Mouse (Mus musculus): Measurements from ENCODE around the gene Mllt6. TPM values are rescaled to one million over a fixed set of nuclear protein-coding genes. Genes with fewer than 3 reads are reported as not detected.

Mllt6 gene
- total RNA-seq, 1 experiment, result 113 TPM

- DNase-seq (ENCODE audit: low read depth, low spot score), result no peak
- TF ChIP-seq HCFC1 (IDR thresholded peaks at IDR 0.05; ENCODE audit: borderline replicate concordance, insufficient read depth, low read length) (peak; percentile 44; the same call in 1 of the 2 replicates), CHD2 (IDR thresholded peaks at IDR 0.05; ENCODE audit: low read depth, low read length) (no peak), MAFK (IDR thresholded peaks at IDR 0.05; ENCODE audit: insufficient read depth, low read depth, low read length) (no peak), ZC3H11A (IDR thresholded peaks at IDR 0.05; ENCODE audit: borderline replicate concordance, low read depth, low read length) (peak; percentile 87), ZNF384 (IDR thresholded peaks at IDR 0.05; ENCODE audit: low read depth, low read length) (0 out of 2 replicates have a peak, but pooled peaks have one; percentile 25)
- Histone ChIP-seq H3K9ac (ENCODE audit: insufficient read depth, low read depth, low read length, poor library complexity, severe bottlenecking) (no peak overlapping the region), H3K36me3 (ENCODE audit: control insufficient read depth, insufficient read depth, low read length, poor library complexity, severe bottlenecking) (peaks cover 28% of the 10 kb centered on the region), H3K4me1 (ENCODE audit: control insufficient read depth in 2 of 2, insufficient read depth in 2 of 2, low read length in 2 of 2, poor library complexity in 1 of 2) (peaks cover 0 to 16% of the 10 kb centered on the region in 2 experiments; a peak in 2 of 4 replicates), H3K4me3 (ENCODE audit: insufficient read depth in 1 of 2, low read depth in 1 of 2, low read length in 2 of 2, poor library complexity in 1 of 2, severe bottlenecking in 1 of 2) (no peak overlapping the region), H3K27ac (ENCODE audit: insufficient read depth, low read depth, low read length, poor library complexity, severe bottlenecking) (no peak overlapping the region), H3K9me3 (ENCODE audit: control insufficient read depth, insufficient read depth, low read depth, low read length) (no peaks in the 10 kb centered on the region)
- in situ Hi-C loops (cut with MboI; ENCODE audit: low sequenced_read_pairs in 2 of 2, unreplicated experiment in 2 of 2), result no loop called here
These were observed 40.8 kb upstream of the Mllt6 start for GRCm38 (mm10) chr11:97622440-97622839.

GRCm38 (mm10) chr11:97623166-97623565 lies 40.0 kb upstream of the Mllt6 start:
- no peaks in the 10 kb centered on the region for H3K9me3 ChIP-seq (ENCODE audit: control insufficient read depth, insufficient read depth, low read depth, low read length)
- H3K4me1 ChIP-seq (ENCODE audit: control insufficient read depth in 2 of 2, insufficient read depth in 2 of 2, low read length in 2 of 2, poor library complexity in 1 of 2), result peaks cover 0 to 15% of the 10 kb centered on the region in 2 experiments; a peak in 2 of 4 replicates
- no peak overlapping the region for H3K27ac ChIP-seq (ENCODE audit: insufficient read depth, low read depth, low read length, poor library complexity, severe bottlenecking)
- H3K36me3 ChIP-seq (ENCODE audit: control insufficient read depth, insufficient read depth, low read length, poor library complexity, severe bottlenecking), result peaks cover 35% of the 10 kb centered on the region
- no peak for DNase-seq (ENCODE audit: low read depth, low spot score)
- no peak overlapping the region for H3K9ac ChIP-seq (ENCODE audit: insufficient read depth, low read depth, low read length, poor library complexity, severe bottlenecking)
- no peak for TF ChIP-seq ZNF384 (IDR thresholded peaks at IDR 0.05; ENCODE audit: low read depth, low read length)
- no peak for TF ChIP-seq MAFK (IDR thresholded peaks at IDR 0.05; ENCODE audit: insufficient read depth, low read depth, low read length)
- no peak for TF ChIP-seq CHD2 (IDR thresholded peaks at IDR 0.05; ENCODE audit: low read depth, low read length)
- no peak for TF ChIP-seq ZC3H11A (IDR thresholded peaks at IDR 0.05; ENCODE audit: borderline replicate concordance, low read depth, low read length)
- no peak for TF ChIP-seq HCFC1 (IDR thresholded peaks at IDR 0.05; ENCODE audit: borderline replicate concordance, insufficient read depth, low read length)
- in situ Hi-C loops (cut with MboI; ENCODE audit: low sequenced_read_pairs in 2 of 2, unreplicated experiment in 2 of 2), result no loop called here
- H3K4me3 ChIP-seq (ENCODE audit: insufficient read depth in 1 of 2, low read depth in 1 of 2, low read length in 2 of 2, poor library complexity in 1 of 2, severe bottlenecking in 1 of 2), result no peak overlapping the region

DNA sequence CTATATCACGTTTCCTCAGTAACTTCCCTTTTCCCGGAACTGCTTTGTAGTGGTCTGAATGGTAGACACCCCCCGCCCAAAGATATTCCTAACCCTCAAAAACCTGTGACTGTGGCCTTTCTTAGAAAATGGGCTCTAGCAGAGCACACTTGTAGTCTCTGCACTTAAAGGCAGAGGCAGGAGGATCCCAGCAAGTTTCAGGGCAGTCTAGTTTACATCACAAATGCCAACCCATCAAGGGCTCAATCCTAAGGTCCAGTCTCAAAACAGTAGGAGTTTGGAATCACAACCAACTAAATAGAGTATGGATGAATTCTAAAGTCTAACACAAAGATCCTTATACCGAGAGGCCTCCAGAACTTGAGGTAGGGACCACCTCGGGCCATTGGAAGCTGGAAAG lies 37.7 kb upstream of the Mllt6 start:
- in situ Hi-C loops (cut with MboI; ENCODE audit: low sequenced_read_pairs in 2 of 2, unreplicated experiment in 2 of 2), result no loop called here
- H3K36me3 ChIP-seq (ENCODE audit: control insufficient read depth, insufficient read depth, low read length, poor library complexity, severe bottlenecking), result peaks cover 27% of the 10 kb centered on the region
- peak overlapping the region; percentile 34; the same call in 1 of the 2 replicates for H3K27ac ChIP-seq (ENCODE audit: insufficient read depth, low read depth, low read length, poor library complexity, severe bottlenecking)
- DNase-seq (ENCODE audit: low read depth, low spot score), result no peak
- no peak for TF ChIP-seq ZNF384 (IDR thresholded peaks at IDR 0.05; ENCODE audit: low read depth, low read length)
- no peak for TF ChIP-seq HCFC1 (IDR thresholded peaks at IDR 0.05; ENCODE audit: borderline replicate concordance, insufficient read depth, low read length)
- no peak for TF ChIP-seq MAFK (IDR thresholded peaks at IDR 0.05; ENCODE audit: insufficient read depth, low read depth, low read length)
- TF ChIP-seq CHD2 (IDR thresholded peaks at IDR 0.05; ENCODE audit: low read depth, low read length), result no peak
- TF ChIP-seq ZC3H11A (IDR thresholded peaks at IDR 0.05; ENCODE audit: borderline replicate concordance, low read depth, low read length), result no peak
- peaks cover 4 to 10% of the 10 kb centered on the region in 2 experiments; a peak in 2 of 4 replicates for H3K4me1 ChIP-seq (ENCODE audit: control insufficient read depth in 2 of 2, insufficient read depth in 2 of 2, low read length in 2 of 2, poor library complexity in 1 of 2)
- H3K4me3 ChIP-seq (ENCODE audit: insufficient read depth in 1 of 2, low read depth in 1 of 2, low read length in 2 of 2, poor library complexity in 1 of 2, severe bottlenecking in 1 of 2), result peak overlapping the region in 1 of 2 experiments; percentile 89; a peak in 1 of 4 replicates
- H3K9me3 ChIP-seq (ENCODE audit: control insufficient read depth, insufficient read depth, low read depth, low read length), result no peaks in the 10 kb centered on the region
- no peak overlapping the region; the same call in 1 of the 2 replicates for H3K9ac ChIP-seq (ENCODE audit: insufficient read depth, low read depth, low read length, poor library complexity, severe bottlenecking)

GRCm38 (mm10) chr11:97626431-97626830 lies 36.8 kb upstream of the Mllt6 start:
- in situ Hi-C loops (cut with MboI; ENCODE audit: low sequenced_read_pairs in 2 of 2, unreplicated experiment in 2 of 2), result no loop called here
- peak overlapping the region; percentile 96; the same call in 1 of the 2 replicates for H3K9ac ChIP-seq (ENCODE audit: insufficient read depth, low read depth, low read length, poor library complexity, severe bottlenecking)
- H3K4me1 ChIP-seq (ENCODE audit: control insufficient read depth in 2 of 2, insufficient read depth in 2 of 2, low read length in 2 of 2, poor library complexity in 1 of 2), result peaks cover 4 to 15% of the 10 kb centered on the region in 2 experiments; a peak in 2 of 4 replicates
- peaks cover 21% of the 10 kb centered on the region for H3K36me3 ChIP-seq (ENCODE audit: control insufficient read depth, insufficient read depth, low read length, poor library complexity, severe bottlenecking)
- DNase-seq (ENCODE audit: low read depth, low spot score), result no peak
- no peaks in the 10 kb centered on the region for H3K9me3 ChIP-seq (ENCODE audit: control insufficient read depth, insufficient read depth, low read depth, low read length)
- no peak for TF ChIP-seq HCFC1 (IDR thresholded peaks at IDR 0.05; ENCODE audit: borderline replicate concordance, insufficient read depth, low read length)
- no peak for TF ChIP-seq MAFK (IDR thresholded peaks at IDR 0.05; ENCODE audit: insufficient read depth, low read depth, low read length)
- no peak for TF ChIP-seq ZC3H11A (IDR thresholded peaks at IDR 0.05; ENCODE audit: borderline replicate concordance, low read depth, low read length)
- no peak for TF ChIP-seq CHD2 (IDR thresholded peaks at IDR 0.05; ENCODE audit: low read depth, low read length)
- no peak for TF ChIP-seq ZNF384 (IDR thresholded peaks at IDR 0.05; ENCODE audit: low read depth, low read length)
- H3K27ac ChIP-seq (ENCODE audit: insufficient read depth, low read depth, low read length, poor library complexity, severe bottlenecking), result peak overlapping the region; percentile 70
- H3K4me3 ChIP-seq (ENCODE audit: insufficient read depth in 1 of 2, low read depth in 1 of 2, low read length in 2 of 2, poor library complexity in 1 of 2, severe bottlenecking in 1 of 2), result peak overlapping the region; percentile 77 to 89

Data from ES-E14 (cell line).